Mouse (Mus musculus): Measurements from ENCODE around the gene Fam184a.

Fam184a gene

GRCm38 (mm10) chr10:53750955-53751652 is at the start of gene Fam184a:
Gene Fam184a, minus strand, starts transcription at chr10:53751123.
- peak; percentile 1 for DNase-seq (ENCODE audit: low read depth)

- DNase-seq (ENCODE audit: low read depth): no peak
Measured at GRCm38 (mm10) chr10:53796258-53796581, 45.3 kb upstream of the Fam184a start.

- DNase-seq (ENCODE audit: low read depth): no peak
Measured at GRCm38 (mm10) chr10:53795567-53796257, 44.8 kb upstream of the Fam184a start.

GRCm38 (mm10) chr10:53791281-53791680 is 40.4 kb upstream of the Fam184a start:
- DNase-seq (ENCODE audit: low read depth): no peak

- no peak for DNase-seq (ENCODE audit: low read depth)
Measured at GRCm38 (mm10) chr10:53776591-53776990, 25.7 kb upstream of the Fam184a start.

- no peak for DNase-seq (ENCODE audit: low read depth)
Measured at GRCm38 (mm10) chr10:53772708-53773107, 21.8 kb upstream of the Fam184a start.

- no peak for DNase-seq (ENCODE audit: low read depth)
Measured at GRCm38 (mm10) chr10:53771480-53771879, 20.6 kb upstream of the Fam184a start.

- DNase-seq (ENCODE audit: low read depth): no peak
Measured at GRCm38 (mm10) chr10:53768745-53769144, 17.8 kb upstream of the Fam184a start.

GRCm38 (mm10) chr10:53765471-53765870 is 14.5 kb upstream of the Fam184a start:
- DNase-seq (ENCODE audit: low read depth): no peak

- DNase-seq (ENCODE audit: low read depth): no peak
Measured at GRCm38 (mm10) chr10:53752723-53753122, 1.8 kb upstream of the Fam184a start.

- DNase-seq (ENCODE audit: low read depth): no peak
Measured at GRCm38 (mm10) chr10:53750275-53750954, 508 bp downstream of the Fam184a start.

- no peak for DNase-seq (ENCODE audit: low read depth)
Measured at GRCm38 (mm10) chr10:53746039-53746438, 4.9 kb downstream of the Fam184a start.

- DNase-seq (ENCODE audit: low read depth): no peak
Measured at GRCm38 (mm10) chr10:53742961-53743360, 8.0 kb downstream of the Fam184a start.

GRCm38 (mm10) chr10:53740014-53740413 is 10.9 kb downstream of the Fam184a start:
- DNase-seq (ENCODE audit: low read depth): no peak

- DNase-seq (ENCODE audit: low read depth): no peak
Measured at GRCm38 (mm10) chr10:53738842-53739241, 12.1 kb downstream of the Fam184a start.

- no peak for DNase-seq (ENCODE audit: low read depth)
Measured at GRCm38 (mm10) chr10:53735201-53735865, 15.6 kb downstream of the Fam184a start.

- no peak for DNase-seq (ENCODE audit: low read depth)
Measured at GRCm38 (mm10) chr10:53732324-53732723, 18.6 kb downstream of the Fam184a start.

- DNase-seq (ENCODE audit: low read depth): no peak
Measured at GRCm38 (mm10) chr10:53728883-53729282, 22.0 kb downstream of the Fam184a start.

- DNase-seq (ENCODE audit: low read depth): no peak
Measured at GRCm38 (mm10) chr10:53725301-53725700, 25.6 kb downstream of the Fam184a start.

GRCm38 (mm10) chr10:53704516-53704915 is 46.4 kb downstream of the Fam184a start:
- DNase-seq (ENCODE audit: low read depth): no peak

GRCm38 (mm10) chr10:53698531-53698930 is 52.4 kb downstream of the Fam184a start:
- no peak for DNase-seq (ENCODE audit: low read depth)

GRCm38 (mm10) chr10:53694757-53695156 is 56.2 kb downstream of the Fam184a start:
- no peak for DNase-seq (ENCODE audit: low read depth)

GRCm38 (mm10) chr10:53691263-53691662 is 59.7 kb downstream of the Fam184a start:
- no peak for DNase-seq (ENCODE audit: low read depth)
